Mouse (Mus musculus): ENCODE data around the gene Krtap5-4. TPM values are rescaled to one million over a fixed set of nuclear protein-coding genes. Genes with fewer than 3 reads are reported as not detected.
"Not testable (repeated sequence)": the region's sequence is repeated elsewhere in the genome, so short reads cannot be mapped to it uniquely, and the experiment has no call there.

The Krtap5-4 gene
- total and polyA plus RNA-seq, 2 experiments from 2014 or later = not detected

DNA sequence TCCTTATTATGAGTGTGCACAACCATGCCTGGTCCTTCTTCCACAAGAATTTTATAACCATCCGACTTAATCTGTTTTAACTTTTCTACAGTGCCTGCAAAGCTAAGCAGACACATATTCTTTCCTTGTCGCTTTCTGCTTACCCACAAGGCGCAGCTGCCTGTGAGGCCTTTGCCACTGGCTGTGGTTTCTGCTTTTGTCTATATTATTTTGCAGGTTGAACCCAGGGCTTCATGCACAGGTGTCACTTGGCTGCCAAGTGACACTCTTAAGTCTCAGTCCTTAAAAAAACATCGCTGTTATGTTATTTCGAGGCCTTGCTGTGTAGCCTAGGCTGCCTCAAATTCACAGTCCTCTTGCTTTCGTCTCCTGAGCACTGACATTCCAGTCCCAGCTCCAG lies 19.3 kb downstream of the Krtap5-4 start:
- Histone ChIP-seq H3K4me1 (ENCODE audit: insufficient read depth, low read length) (0 out of 2 replicates have a peak, but pooled peaks cover 4% of the 10 kb centered on the region), H3K27ac (no peak overlapping the region), H3K27me3 (ENCODE audit: insufficient read depth, low read length) (no peaks in the 10 kb centered on the region), H3K9me3 (ENCODE audit: low read length) (no peaks in the 10 kb centered on the region), H3K4me2 (ENCODE audit: low read depth, low read length) (no peak overlapping the region), H3K36me3 (ENCODE audit: insufficient read depth, low read length) (no peaks in the 10 kb centered on the region), H3K9ac (replicated peaks; ENCODE audit: low read length) (no peak overlapping the region), H3K4me3 (ENCODE audit: low read length) (no peak overlapping the region)
- no peak for DNase-seq (ENCODE audit: low spot score)
- no peak for ATAC-seq
- 91% methylated on average over 6 of the region's 6 CpGs for WGBS
- TF ChIP-seq CTCF (IDR thresholded peaks at IDR 0.05; ENCODE audit: low read depth) = no peak

DNA sequence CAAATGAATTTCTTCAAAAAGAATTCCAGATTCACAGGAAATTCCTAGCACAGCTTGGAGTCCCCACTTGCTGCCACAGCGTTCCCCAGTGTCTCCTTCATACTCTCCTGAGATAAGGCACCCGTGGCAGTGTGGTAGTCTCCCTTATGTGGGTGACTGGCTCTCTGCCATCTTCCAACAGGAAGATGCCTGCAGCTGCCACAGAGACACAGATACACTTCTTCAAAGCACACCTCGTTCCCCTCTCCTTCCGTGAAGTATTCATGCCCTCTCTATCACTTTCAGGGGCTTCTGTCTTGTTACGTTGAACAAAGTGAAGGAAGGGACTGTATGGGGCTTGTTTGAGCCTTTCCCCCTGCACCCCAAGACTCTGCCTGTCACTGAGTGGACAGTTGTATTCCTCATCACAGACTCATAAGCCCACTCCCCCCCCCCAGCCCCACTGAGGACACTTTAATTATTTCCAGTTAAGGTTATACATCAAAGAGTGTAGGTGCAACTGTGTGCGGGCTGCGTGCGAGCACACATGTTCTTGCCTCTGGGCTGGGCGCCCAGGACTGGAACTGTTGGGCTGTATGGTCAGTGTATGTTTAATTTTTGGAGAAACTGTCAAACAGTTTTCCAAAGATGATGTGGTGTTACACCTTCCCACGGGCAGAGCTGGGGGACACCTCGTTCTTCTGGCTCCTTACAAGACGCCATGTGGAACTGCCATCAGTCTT lies 20.2 kb downstream of the Krtap5-4 start:
- ATAC-seq (no peak), DNase-seq (ENCODE audit: low spot score) (no peak)
- H3K4me1 ChIP-seq (ENCODE audit: insufficient read depth, low read length) = 0 out of 2 replicates have a peak, but pooled peaks cover 4% of the 10 kb centered on the region
- no peaks in the 10 kb centered on the region for H3K36me3 ChIP-seq (ENCODE audit: insufficient read depth, low read length)
- H3K27me3 ChIP-seq (ENCODE audit: insufficient read depth, low read length) = no peaks in the 10 kb centered on the region
- no peak overlapping the region for H3K4me2 ChIP-seq (ENCODE audit: low read depth, low read length)
- no peak overlapping the region for H3K9ac ChIP-seq (replicated peaks; ENCODE audit: low read length)
- no peaks in the 10 kb centered on the region for H3K9me3 ChIP-seq (ENCODE audit: low read length)
- no peak for TF ChIP-seq CTCF (IDR thresholded peaks at IDR 0.05; ENCODE audit: low read depth)
- no peak overlapping the region for H3K4me3 ChIP-seq (ENCODE audit: low read length)
- 81% methylated on average over 12 of the region's 12 CpGs for WGBS
- H3K27ac ChIP-seq = no peak overlapping the region

DNA sequence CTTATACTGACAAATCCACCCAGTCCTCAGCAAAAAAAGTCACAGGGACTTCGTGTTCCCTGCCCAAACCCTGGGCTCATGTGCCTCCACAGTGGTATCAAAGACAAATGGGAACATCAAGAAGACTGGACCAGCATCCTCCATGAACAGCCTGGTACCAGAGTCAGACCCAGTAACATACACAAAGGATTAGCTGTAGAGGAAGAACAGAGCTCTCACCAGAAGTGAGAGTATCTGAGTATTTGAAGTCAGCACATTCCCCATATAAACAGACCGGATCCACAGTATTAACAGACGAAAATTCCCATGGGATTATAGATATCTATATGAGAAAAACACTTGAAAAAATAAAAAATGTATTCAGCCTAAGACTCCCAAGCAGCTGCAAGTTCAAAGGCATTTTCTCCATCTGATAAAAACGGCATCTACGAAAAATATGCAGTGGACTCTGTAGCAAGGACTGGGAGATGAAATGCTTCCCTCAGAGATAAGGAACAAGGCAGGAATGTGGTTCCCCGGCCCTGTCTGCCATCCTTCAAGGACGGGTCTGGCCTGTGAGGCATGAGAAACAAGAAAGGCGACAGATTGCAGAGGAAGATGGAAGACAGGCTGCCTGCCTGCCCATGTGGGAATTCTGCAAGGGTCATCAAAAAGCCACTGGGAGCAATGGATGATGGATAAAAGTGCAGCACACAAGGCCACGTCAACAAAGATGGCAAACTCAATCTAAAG lies 23.5 kb downstream of the Krtap5-4 start:
- 66% methylated on average over 9 of the region's 9 CpGs for WGBS
- Histone ChIP-seq H3K9me3 (ENCODE audit: low read length) (no peaks in the 10 kb centered on the region), H3K27me3 (ENCODE audit: insufficient read depth, low read length) (no peaks in the 10 kb centered on the region), H3K4me1 (ENCODE audit: insufficient read depth, low read length) (no peaks in the 10 kb centered on the region), H3K27ac (no peak overlapping the region), H3K4me3 (ENCODE audit: low read length) (no peak overlapping the region), H3K36me3 (ENCODE audit: insufficient read depth, low read length) (no peaks in the 10 kb centered on the region), H3K9ac (replicated peaks; ENCODE audit: low read length) (no peak overlapping the region), H3K4me2 (ENCODE audit: low read depth, low read length) (no peak overlapping the region)
- no peak for TF ChIP-seq CTCF (IDR thresholded peaks at IDR 0.05; ENCODE audit: low read depth)
- ATAC-seq (no peak), DNase-seq (ENCODE audit: low spot score) (no peak)

DNA sequence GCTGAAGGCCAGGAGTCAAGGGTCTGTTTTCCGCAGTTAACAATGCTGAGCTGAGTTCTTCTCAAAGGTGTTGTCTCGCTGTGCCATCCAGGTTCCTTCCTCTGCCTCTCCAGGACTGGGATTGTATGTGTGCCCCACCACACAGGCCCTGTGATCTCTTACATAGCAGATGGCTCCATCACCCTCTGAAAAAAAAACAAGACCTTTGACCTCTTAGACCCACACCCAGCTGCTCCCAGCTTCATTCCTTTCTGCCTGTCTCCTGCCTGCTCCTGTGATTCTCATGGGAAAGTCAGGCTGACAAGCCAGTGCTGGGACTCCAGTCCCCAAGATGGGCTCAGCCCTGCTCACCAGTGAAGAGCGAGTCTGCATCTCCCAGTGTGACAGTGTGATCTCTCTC lies 25.2 kb downstream of the Krtap5-4 start:
- Histone ChIP-seq H3K27me3 (ENCODE audit: insufficient read depth, low read length) (no peaks in the 10 kb centered on the region), H3K36me3 (ENCODE audit: insufficient read depth, low read length) (no peaks in the 10 kb centered on the region), H3K4me1 (ENCODE audit: insufficient read depth, low read length) (no peaks in the 10 kb centered on the region), H3K4me3 (ENCODE audit: low read length) (no peak overlapping the region), H3K9me3 (ENCODE audit: low read length) (no peaks in the 10 kb centered on the region), H3K27ac (no peak overlapping the region), H3K9ac (replicated peaks; ENCODE audit: low read length) (no peak overlapping the region), H3K4me2 (ENCODE audit: low read depth, low read length) (no peak overlapping the region)
- ATAC-seq = no peak
- no peak for DNase-seq (ENCODE audit: low spot score)
- TF ChIP-seq CTCF (IDR thresholded peaks at IDR 0.05; ENCODE audit: low read depth) = no peak
- 65% methylated on average over 3 of the region's 3 CpGs for WGBS

DNA sequence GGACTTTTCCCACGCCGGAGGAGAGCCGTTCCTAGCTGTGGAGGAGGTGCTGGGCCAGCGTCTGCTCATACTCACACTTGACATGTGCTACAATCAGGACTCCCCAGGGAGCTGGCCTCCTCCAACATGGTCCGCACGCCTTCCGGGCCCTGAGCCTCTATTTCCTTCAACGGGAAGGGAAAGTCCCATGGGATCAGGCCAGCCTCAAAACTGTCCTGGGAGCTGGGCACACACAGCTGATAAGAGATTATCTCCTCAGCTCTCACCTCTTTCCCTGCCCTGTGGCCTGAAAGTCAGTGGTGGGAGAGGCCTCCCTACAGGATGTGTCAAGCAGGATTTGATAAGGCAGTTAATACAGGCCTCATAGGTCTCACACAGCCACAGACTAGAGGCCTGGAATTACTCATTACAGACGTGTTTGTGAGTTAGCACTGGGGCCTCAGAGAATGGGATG lies 26.9 kb downstream of the Krtap5-4 start:
- Histone ChIP-seq H3K4me3 (ENCODE audit: low read length) (no peak overlapping the region), H3K4me2 (ENCODE audit: low read depth, low read length) (no peak overlapping the region), H3K27ac (no peak overlapping the region), H3K27me3 (ENCODE audit: insufficient read depth, low read length) (no peaks in the 10 kb centered on the region), H3K9ac (replicated peaks; ENCODE audit: low read length) (no peak overlapping the region), H3K4me1 (ENCODE audit: insufficient read depth, low read length) (no peaks in the 10 kb centered on the region), H3K36me3 (ENCODE audit: insufficient read depth, low read length) (no peaks in the 10 kb centered on the region), H3K9me3 (ENCODE audit: low read length) (no peaks in the 10 kb centered on the region)
- DNase-seq (ENCODE audit: low spot score) (no peak), ATAC-seq (no peak)
- 60% methylated on average over 9 of the region's 9 CpGs for WGBS
- TF ChIP-seq CTCF (IDR thresholded peaks at IDR 0.05; ENCODE audit: low read depth) = no peak

DNA sequence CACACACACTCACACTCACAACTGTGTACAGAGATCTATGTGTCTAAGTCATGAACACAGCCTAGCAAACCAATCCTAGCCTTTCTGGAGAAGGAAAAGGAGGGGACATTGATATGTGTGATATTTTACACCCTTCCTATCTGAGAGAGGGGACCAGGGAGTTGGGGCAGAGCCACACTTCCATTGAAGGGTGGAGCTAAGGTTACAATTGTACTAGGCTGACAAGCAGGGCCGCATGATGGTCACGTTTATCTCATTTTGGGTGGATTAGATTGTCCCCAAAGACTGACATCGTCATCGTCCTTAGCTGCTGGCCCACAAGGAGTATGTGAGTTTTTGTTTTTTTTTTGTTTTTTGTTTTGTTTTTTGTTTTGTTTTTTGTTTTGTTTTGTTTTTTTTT lies 27.9 kb downstream of the Krtap5-4 start:
- no peak for DNase-seq (ENCODE audit: low spot score)
- no peak for ATAC-seq
- Histone ChIP-seq H3K4me1 (ENCODE audit: insufficient read depth, low read length) (no peaks in the 10 kb centered on the region), H3K36me3 (ENCODE audit: insufficient read depth, low read length) (no peaks in the 10 kb centered on the region), H3K27me3 (ENCODE audit: insufficient read depth, low read length) (no peaks in the 10 kb centered on the region), H3K9me3 (ENCODE audit: low read length) (no peaks in the 10 kb centered on the region), H3K27ac (no peak overlapping the region), H3K4me3 (ENCODE audit: low read length) (no peak overlapping the region), H3K9ac (replicated peaks; ENCODE audit: low read length) (no peak overlapping the region), H3K4me2 (ENCODE audit: low read depth, low read length) (no peak overlapping the region)
- no peak for TF ChIP-seq CTCF (IDR thresholded peaks at IDR 0.05; ENCODE audit: low read depth)
- 88% methylated on average over 4 of the region's 4 CpGs for WGBS

DNA sequence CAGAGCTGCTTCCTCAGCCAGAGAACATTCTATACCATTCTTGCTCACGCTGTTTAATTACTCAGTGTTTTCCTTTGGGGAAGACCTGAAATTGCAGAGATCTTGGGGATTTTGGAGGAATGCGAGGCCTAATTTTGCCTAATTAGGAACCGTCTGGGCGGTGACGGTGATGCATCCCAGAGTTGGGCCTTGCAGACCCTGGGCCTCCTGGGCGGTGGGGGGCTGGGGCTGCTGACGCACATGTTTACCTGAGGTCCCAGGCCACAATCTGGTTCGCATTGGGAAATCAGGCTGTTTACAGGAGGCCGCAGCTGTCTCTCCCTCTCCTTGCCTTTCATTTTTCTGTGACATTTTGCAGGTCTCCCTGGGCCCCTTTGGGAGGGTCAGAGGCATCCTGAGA lies 29.4 kb downstream of the Krtap5-4 start:
- H3K4me1 ChIP-seq (ENCODE audit: insufficient read depth, low read length); H3K27ac ChIP-seq; H3K4me2 ChIP-seq (ENCODE audit: low read depth, low read length); H3K27me3 ChIP-seq (ENCODE audit: insufficient read depth, low read length); ATAC-seq; H3K36me3 ChIP-seq (ENCODE audit: insufficient read depth, low read length); H3K9me3 ChIP-seq (ENCODE audit: low read length); H3K4me3 ChIP-seq (ENCODE audit: low read length); H3K9ac ChIP-seq (replicated peaks; ENCODE audit: low read length); DNase-seq (ENCODE audit: low spot score): not testable (repeated sequence)
- WGBS = 51% methylated on average over 3 of the region's 9 CpGs
